Mouse (Mus musculus) ovary, adult 18-20 months (tissue): ENCODE results near the gene AW146154.
A peak's percentile ranks its signal among the peaks of the same experiment; 100 is the strongest.
"Not testable (repeated sequence)": the region's sequence is repeated elsewhere in the genome, so short reads cannot be mapped to it uniquely, and the experiment has no call there.

Source experiments
- DNase-seq: peaks from one replicate; pipeline ENCODE4 v3.0.0; 2022; ENCODE audit warnings: low spot score, mixed read lengths

Gene AW146154

DNA sequence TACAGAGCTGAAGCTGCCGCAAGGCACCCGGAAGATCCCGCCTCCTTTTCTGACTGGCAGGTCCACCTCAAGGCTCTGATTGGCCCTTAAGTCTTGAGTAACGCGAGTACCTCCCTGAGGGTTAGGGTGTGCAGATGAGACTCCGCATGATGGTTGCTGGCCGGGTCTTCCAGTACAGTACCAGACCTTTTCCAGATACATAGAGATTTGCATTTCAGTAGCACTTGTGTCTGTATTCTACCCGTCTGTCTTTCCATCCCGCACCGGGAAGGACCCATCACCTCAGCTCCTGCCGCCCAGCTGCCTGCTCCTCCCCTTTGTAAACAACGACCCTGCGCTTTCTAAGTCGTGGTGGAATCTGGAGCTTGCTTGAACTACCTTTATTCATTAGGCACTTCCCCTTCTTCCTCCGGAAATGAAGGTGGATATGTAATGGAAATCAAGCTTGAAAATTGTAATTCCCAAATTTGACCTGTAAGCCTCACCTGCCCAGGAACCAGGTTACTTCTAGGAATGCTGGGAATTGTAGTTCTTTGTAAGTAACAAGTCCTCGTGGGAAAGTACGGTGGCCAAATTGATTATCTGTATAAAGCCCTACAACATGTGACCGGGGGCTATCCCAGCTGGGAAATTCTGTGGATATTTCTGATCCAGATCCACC lies at the start of gene AW146154, which contains the start of gene Gm20449:
Gene AW146154, minus strand, starts transcription at position 502 of the 661 bp plus-strand sequence.
Gene Gm20449, minus strand, starts transcription at position 29 of the 661 bp plus-strand sequence.
- DNase-seq: peak; percentile 95

DNA sequence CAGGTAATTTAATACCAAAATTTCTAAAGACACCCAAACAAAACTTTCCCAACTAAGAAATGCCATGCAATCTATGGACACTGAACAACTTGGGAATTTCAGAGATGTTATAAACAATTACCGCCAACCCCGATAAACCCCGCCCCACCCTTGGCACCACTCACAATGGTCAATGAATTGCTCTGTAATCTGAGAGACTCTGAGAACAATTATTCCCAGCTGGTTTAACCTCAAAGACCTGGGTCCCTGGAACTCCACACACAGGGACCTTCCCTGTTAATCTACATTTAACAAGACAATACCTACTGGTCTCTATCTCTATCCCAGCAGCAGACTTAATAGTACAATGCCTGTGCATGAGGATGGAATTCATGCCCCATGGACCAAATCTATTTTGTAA lies 13.0 kb upstream of the AW146154 start:
- DNase-seq: no peak

DNA sequence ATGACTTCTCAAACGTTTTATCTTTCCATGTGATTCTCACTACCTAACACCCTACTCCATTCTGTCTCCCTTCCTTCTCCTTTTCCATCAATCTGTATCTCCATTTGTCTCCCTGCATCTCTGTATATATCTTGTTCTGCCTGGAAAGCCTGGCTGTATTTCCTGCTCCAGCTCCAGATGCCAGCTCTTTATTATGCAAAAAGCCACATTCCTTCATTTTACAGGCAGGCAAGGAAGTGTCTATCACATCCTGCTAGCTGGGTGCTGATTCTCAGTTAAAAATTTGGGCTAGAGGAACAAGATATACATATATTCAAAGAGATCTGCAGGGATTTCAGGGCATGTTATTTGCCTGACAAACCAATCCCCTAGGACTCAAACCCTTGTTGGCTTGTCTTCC lies 12.5 kb upstream of the AW146154 start:
- no peak for DNase-seq

DNA sequence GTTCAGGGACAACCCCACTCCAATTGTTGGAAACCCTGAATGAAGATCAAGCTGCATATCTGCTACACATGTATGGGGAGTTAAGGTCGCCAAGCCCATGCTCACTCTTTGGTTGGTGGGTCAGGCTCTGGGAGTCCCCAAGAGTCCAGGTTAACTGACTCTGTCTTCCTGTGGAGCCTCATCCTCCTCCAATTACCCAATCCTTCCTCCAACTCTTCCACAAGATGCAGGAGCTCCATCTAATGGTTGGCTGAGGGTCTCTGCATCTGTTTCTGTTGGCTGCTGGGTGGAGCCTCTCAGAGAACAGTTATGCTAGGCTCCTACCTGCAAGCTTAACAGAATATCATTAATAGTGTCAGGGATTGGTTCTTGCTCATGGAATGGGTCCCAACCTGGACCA lies 2.7 kb upstream of the AW146154 start:
- no peak for DNase-seq

DNA sequence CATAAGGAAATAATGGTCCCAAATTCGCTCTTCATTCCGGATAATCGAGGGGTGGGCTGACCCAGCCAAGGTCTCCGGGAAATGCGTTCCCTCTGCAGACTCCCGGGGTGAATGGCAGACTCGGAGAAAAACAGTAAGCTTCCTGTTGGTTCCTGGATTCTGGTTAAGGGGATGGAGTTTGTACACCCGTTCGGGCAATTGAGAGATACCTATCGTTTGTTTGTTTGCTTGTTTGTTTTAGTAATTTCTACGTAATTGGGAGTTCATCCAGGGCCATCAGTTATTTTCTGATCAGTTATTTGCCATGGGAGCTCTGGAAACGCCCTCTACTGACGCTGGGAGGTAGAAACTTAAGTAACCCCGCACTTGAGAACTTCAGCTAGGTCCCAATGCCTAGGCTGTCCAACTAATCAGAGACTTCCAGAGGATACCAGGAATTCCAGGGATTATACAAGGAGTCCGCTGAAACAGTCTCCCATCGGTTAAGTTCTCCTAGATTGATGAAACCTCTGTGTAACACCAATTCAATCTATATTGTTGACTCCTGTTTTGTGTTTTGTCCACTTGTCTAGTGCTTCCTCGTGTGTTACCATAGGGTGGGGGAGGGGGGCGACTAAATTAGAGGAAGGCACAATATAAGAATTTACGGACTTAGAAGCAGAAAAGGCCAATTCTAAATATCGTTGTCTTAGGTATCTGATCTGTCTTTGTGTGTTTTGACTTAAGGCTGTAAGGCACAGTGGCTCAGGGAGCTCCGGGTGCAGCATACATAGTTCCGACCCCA lies 653 bp upstream of the AW146154 start:
- DNase-seq: peak; percentile 37

DNA sequence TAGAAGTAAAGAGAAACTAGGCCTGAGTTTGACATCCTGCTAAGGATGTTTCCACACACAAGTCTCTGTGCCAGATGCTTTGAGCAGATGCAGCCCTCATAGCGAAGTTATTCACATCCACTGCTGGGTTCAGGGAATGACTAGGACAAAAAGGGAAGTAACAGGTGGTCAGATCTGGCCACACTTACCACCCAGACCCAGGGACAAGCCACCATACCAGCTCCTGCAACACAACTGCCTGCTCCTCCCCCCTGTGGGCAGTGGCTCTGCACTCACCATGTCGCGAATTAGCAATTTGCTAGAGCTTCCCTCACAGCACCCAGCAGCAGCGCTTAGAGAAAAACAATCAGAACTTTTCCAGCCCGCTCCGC lies 687 bp downstream of the AW146154 start:
- DNase-seq: not testable (repeated sequence)

DNA sequence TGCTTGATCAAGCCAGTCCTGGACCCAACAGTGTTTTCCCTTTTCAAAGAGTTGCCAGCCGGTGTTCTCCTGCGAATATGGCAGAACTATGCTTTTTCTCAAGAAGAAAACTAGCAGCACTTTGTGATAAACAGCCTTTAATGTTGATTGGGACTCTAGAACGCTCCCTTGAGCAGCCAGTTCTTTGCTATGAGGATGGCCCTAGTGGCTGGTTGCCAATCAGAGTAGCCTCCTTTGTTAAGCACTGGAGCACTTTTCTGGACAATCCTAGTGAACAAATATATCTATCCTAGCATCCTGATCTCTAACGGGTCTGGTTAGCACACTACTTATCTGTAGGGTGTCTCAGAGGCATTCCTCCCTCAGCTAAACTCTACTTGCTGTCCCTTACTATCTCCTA lies 1.2 kb downstream of the AW146154 start:
- not testable (repeated sequence) for DNase-seq

DNA sequence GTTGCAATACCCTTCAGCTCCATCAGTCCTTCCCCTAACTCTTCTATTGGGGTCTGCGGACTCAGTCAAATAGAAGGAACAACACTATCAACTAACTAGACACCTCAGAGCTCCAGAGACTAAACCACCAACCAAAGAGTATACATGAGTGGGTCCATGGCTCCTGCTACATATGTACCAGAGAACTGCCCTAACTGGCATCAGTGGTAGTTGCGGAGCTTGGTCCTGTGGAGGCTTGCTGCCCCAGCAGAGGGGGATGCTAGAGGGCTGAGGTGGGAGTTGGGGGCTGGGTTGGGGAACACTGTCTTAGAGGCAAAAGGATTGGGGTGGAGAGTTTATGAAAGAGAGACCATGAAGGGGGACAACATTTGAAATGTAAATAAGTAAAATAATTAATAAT lies 1.8 kb downstream of the AW146154 start:
- no peak for DNase-seq

DNA sequence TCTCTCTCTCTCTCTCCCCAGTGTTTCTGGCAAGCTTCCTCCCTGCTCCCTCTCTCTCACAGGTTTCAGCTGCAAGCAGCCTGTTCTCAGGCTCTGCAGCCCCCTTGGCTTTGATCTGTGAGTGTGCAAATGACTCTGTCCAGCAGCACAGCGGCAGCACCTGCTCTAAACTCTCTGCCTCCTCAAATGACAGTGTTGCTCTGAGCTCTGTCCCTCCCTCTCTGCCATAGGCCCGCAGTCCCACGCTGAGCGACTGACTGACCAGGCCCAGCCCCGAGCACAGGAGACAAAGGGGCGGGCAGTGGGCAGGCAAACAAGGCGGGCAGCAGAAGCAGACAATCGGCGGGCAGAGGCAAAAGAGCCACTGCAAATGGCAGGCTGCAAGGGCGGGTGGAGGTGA lies 47.8 kb downstream of the AW146154 start:
- no peak for DNase-seq

DNA sequence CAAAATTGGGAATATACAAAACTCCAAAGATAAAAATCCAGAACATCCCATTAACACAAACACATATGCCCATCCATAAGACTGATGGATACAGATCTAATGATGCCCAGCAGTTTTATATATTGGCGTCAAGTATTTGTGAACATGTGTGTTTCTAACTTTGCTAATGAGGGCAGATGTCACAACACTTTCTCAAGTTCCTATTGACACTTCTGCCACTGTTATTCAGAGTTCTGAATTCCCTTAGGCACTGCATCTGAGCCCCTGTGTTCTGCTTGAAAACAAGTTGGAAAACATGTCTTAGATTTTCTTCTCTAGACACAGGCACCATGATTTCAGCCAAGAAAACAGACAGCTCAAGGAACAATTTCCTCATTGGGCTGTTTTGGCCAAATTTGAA lies 51.1 kb downstream of the AW146154 start, which contains the start of gene Vmn2r57:
Gene Vmn2r57, minus strand, starts transcription at position 101 of the 400 bp plus-strand sequence.
- DNase-seq: not testable (repeated sequence)
